Mouse (Mus musculus) G1E-ER4 (cell line): Measurements from ENCODE around the gene Elovl6. TPM values are rescaled to one million over a fixed set of nuclear protein-coding genes. Genes with fewer than 3 reads are reported as not detected.

ENCODE experiments used
- GATA1 ChIP-seq: IDR thresholded peaks from one replicate; pipeline ENCODE4 v1.8.0; 2012; ENCODE audit warnings: low read length, inconsistent platforms
- polyA plus RNA-seq: library from polyadenylated mRNA; stranded (reverse); fragments of >175 nt; gene quantifications from 2 replicates; pipeline ENCODE4 v1.2.3, GENCODE M21; 2012

The Elovl6 gene
- 3.7 and 5.2 TPM in 2 replicates for polyA plus RNA-seq

GRCm38 (mm10) chr3:129532180-129532864 lies at the start of gene Elovl6:
TSS of gene Elovl6 (plus strand) at chr3:129532355.
- TF ChIP-seq GATA1, result no peak

- no peak for TF ChIP-seq GATA1
These were observed 43.4 kb upstream of the Elovl6 start for GRCm38 (mm10) chr3:129488774-129489173.

GRCm38 (mm10) chr3:129494123-129494522 lies 38.0 kb upstream of the Elovl6 start:
- no peak for TF ChIP-seq GATA1

- no peak for TF ChIP-seq GATA1
These were observed 37.4 kb upstream of the Elovl6 start for GRCm38 (mm10) chr3:129494731-129495130.

GRCm38 (mm10) chr3:129503781-129504180 lies 28.4 kb upstream of the Elovl6 start:
- no peak for TF ChIP-seq GATA1

- TF ChIP-seq GATA1, result no peak
These were observed 27.2 kb upstream of the Elovl6 start for GRCm38 (mm10) chr3:129504928-129505327.

- no peak for TF ChIP-seq GATA1
These were observed 24.4 kb upstream of the Elovl6 start for GRCm38 (mm10) chr3:129507736-129508135.

- no peak for TF ChIP-seq GATA1
These were observed 23.6 kb upstream of the Elovl6 start for GRCm38 (mm10) chr3:129508571-129508970.

GRCm38 (mm10) chr3:129509725-129510124 lies 22.4 kb upstream of the Elovl6 start:
- no peak for TF ChIP-seq GATA1

- TF ChIP-seq GATA1, result no peak
These were observed 16.2 kb upstream of the Elovl6 start for GRCm38 (mm10) chr3:129515863-129516436.

GRCm38 (mm10) chr3:129520499-129520898 lies 11.7 kb upstream of the Elovl6 start:
- TF ChIP-seq GATA1, result no peak

GRCm38 (mm10) chr3:129523456-129524143 lies 8.6 kb upstream of the Elovl6 start:
- TF ChIP-seq GATA1, result no peak

- TF ChIP-seq GATA1, result no peak
These were observed 5.1 kb upstream of the Elovl6 start for GRCm38 (mm10) chr3:129527046-129527445.

GRCm38 (mm10) chr3:129529311-129529710 lies 2.8 kb upstream of the Elovl6 start:
- no peak for TF ChIP-seq GATA1

GRCm38 (mm10) chr3:129530461-129530860 lies 1.7 kb upstream of the Elovl6 start:
- TF ChIP-seq GATA1, result no peak

GRCm38 (mm10) chr3:129532865-129533742 lies 949 bp downstream of the Elovl6 start:
- no peak for TF ChIP-seq GATA1
